Mouse (Mus musculus): Measurements from ENCODE around the gene Apoh.

DNA sequence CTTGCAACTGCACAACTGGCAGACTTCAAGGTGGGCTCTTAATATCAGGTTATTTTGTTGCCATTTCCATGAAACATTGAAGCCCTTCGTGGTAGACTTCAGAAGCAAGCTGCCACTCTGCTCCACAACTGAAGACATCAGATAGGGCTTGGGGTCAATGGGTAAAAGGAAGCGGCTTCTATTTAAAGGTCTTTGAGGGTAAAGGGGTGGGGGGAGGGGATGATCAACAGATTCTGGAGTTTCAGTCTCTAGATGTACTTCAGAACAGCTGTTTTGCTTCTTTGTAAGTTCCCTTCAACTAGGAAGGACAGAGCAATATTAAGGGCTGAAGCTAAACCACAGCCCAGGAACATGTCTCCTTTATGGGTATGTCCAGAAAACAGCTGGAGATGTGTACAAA, 31.2 kb upstream of the Apoh start:
- TF ChIP-seq GATA1 (IDR thresholded peaks at IDR 0.05; ENCODE audit: low read length) = no peak
- TF ChIP-seq TAL1 (IDR thresholded peaks at IDR 0.05; ENCODE audit: low read length) = no peak

Measured in erythroblast, embryonic 14.5 days (primary cell).